Mouse (Mus musculus) adrenal gland, adult (tissue): ENCODE results near the gene Tnip3.
A peak's percentile ranks its signal among the peaks of the same experiment; 100 is the strongest.

ENCODE experiments used
- DNase-seq, 2 experiments: peaks; one replicate each; pipeline ENCODE4 v3.0.0; 2022 to 2023; ENCODE audit warnings: low spot score in 1 of 2; ENCODE audit not compliant: inconsistent age in 2 of 2

Tnip3 gene

GRCm38 (mm10) chr6:65525192-65525591, at the start of gene Tnip3:
Gene Tnip3, plus strand, starts transcription at chr6:65525313.
- DNase-seq = no peak

GRCm38 (mm10) chr6:65498786-65499185, 26.3 kb upstream of the Tnip3 start:
- DNase-seq = no peak

- DNase-seq = peak; percentile 53 to 83
These were observed 15.0 kb upstream of the Tnip3 start for GRCm38 (mm10) chr6:65510051-65510669.

GRCm38 (mm10) chr6:65513813-65514212, 11.3 kb upstream of the Tnip3 start:
- DNase-seq = no peak

GRCm38 (mm10) chr6:65516759-65517158, 8.4 kb upstream of the Tnip3 start:
- no peak for DNase-seq

GRCm38 (mm10) chr6:65520821-65521220, 4.3 kb upstream of the Tnip3 start:
- DNase-seq = no peak

GRCm38 (mm10) chr6:65527892-65528291, 2.8 kb downstream of the Tnip3 start:
- DNase-seq = no peak

GRCm38 (mm10) chr6:65531232-65531848, 6.2 kb downstream of the Tnip3 start:
- no peak for DNase-seq

- DNase-seq = no peak
These were observed 8.6 kb downstream of the Tnip3 start for GRCm38 (mm10) chr6:65533687-65534086.

- no peak for DNase-seq
These were observed 12.3 kb downstream of the Tnip3 start for GRCm38 (mm10) chr6:65537327-65537884.

- no peak for DNase-seq
These were observed 13.0 kb downstream of the Tnip3 start for GRCm38 (mm10) chr6:65538022-65538652.

GRCm38 (mm10) chr6:65538921-65539320, 13.8 kb downstream of the Tnip3 start:
- DNase-seq = no peak

GRCm38 (mm10) chr6:65540138-65540537, 15.0 kb downstream of the Tnip3 start:
- no peak for DNase-seq

GRCm38 (mm10) chr6:65541094-65541493, 16.0 kb downstream of the Tnip3 start:
- DNase-seq = no peak

GRCm38 (mm10) chr6:65542391-65542790, 17.3 kb downstream of the Tnip3 start:
- DNase-seq = no peak

- DNase-seq = no peak
These were observed 17.8 kb downstream of the Tnip3 start for GRCm38 (mm10) chr6:65542913-65543312.

GRCm38 (mm10) chr6:65563887-65564656, 39.0 kb downstream of the Tnip3 start:
- DNase-seq = no peak

GRCm38 (mm10) chr6:65564657-65565039, 39.5 kb downstream of the Tnip3 start:
- no peak for DNase-seq

GRCm38 (mm10) chr6:65569741-65570140, 44.6 kb downstream of the Tnip3 start:
- peak; percentile 13 to 74 for DNase-seq

- no peak for DNase-seq
These were observed 53.2 kb downstream of the Tnip3 start for GRCm38 (mm10) chr6:65578151-65578973.

GRCm38 (mm10) chr6:65583029-65583428, 57.9 kb downstream of the Tnip3 start:
- DNase-seq = no peak
